Mouse (Mus musculus): ENCODE data around the gene Golga2. TPM values are rescaled to one million over a fixed set of nuclear protein-coding genes. Genes with fewer than 3 reads are reported as not detected.

The Golga2 gene
- polyA plus RNA-seq, 1 experiment: 74.0 TPM

DNA sequence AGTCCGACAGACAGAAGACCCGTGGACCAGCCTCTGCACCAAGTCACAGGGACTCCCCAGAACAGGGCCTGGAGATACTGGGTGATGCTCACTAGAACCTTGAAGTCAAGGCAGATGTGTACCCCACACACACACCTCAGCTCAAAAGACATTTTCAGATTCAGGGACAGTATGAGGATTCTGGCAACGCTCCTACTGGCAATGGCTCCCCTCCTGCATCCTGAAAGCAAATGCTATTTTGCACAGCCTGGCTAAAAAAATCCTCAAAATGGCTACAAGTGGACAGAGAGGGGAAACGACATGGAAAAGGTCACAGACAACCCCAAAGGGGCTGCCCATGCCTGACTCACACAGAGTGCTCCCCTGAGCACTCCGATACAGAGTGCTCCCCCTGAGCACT is 45.0 kb downstream of the Golga2 start:
- Histone ChIP-seq H3K27me3 (ENCODE audit: control insufficient read depth, insufficient read depth, low read length) (no peaks in the 10 kb centered on the region), H3K27ac (ENCODE audit: insufficient read depth, low read length) (peak overlapping the region; percentile 62), H3K4me1 (ENCODE audit: control insufficient read depth, insufficient read depth, low read length) (peaks cover 47% of the 10 kb centered on the region), H3K4me3 (replicated peaks; ENCODE audit: insufficient read depth, low read depth, low read length) (no peak overlapping the region)
- peak in 1 of 2 experiments; percentile 56 for DNase-seq
- TF ChIP-seq CTCF (IDR thresholded peaks at IDR 0.05; ENCODE audit: borderline replicate concordance, insufficient read depth, low read depth, low read length) (no peak), POLR2A (IDR thresholded peaks at IDR 0.05; ENCODE audit: borderline replicate concordance, insufficient read depth, low read length) (no peak)
- 27% methylated on average over 5 of the region's 5 CpGs for WGBS

DNA sequence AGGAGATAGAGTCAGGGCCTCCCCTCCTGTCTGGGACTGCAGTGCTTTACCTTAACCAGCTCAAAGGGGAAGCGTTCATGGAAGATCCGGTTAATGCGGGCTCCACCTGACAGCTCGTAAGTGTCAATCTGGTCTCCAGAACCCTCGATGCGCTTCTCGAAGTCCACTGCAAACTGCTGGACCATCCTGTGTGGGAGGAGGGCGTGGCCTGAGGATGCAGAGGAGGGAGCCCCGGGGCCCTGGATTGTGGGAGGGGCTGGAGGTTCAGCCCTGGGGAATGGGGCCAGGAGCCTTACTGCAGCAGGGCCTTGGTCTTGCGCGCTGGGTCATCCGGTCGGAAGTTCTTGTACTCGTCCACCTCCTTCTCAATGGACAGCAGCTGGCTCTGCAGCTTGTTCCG is 48.7 kb downstream of the Golga2 start:
- Histone ChIP-seq H3K4me1 (ENCODE audit: control insufficient read depth, insufficient read depth, low read length) (peaks cover 41% of the 10 kb centered on the region), H3K27me3 (ENCODE audit: control insufficient read depth, insufficient read depth, low read length) (no peaks in the 10 kb centered on the region), H3K4me3 (replicated peaks; ENCODE audit: insufficient read depth, low read depth, low read length) (no peak overlapping the region), H3K27ac (ENCODE audit: insufficient read depth, low read length) (no peak overlapping the region)
- TF ChIP-seq CTCF (IDR thresholded peaks at IDR 0.05; ENCODE audit: borderline replicate concordance, insufficient read depth, low read depth, low read length) (no peak), POLR2A (IDR thresholded peaks at IDR 0.05; ENCODE audit: borderline replicate concordance, insufficient read depth, low read length) (no peak)
- 56% methylated on average over 15 of the region's 15 CpGs for WGBS
- no peak for DNase-seq

- TF ChIP-seq POLR2A (IDR thresholded peaks at IDR 0.05; ENCODE audit: borderline replicate concordance, insufficient read depth, low read length) (no peak), CTCF (IDR thresholded peaks at IDR 0.05; ENCODE audit: borderline replicate concordance, insufficient read depth, low read depth, low read length) (no peak)
- peak in 1 of 2 experiments; percentile 49 for DNase-seq
- Histone ChIP-seq H3K27me3 (ENCODE audit: control insufficient read depth, insufficient read depth, low read length) (no peaks in the 10 kb centered on the region), H3K4me3 (replicated peaks; ENCODE audit: insufficient read depth, low read depth, low read length) (no peak overlapping the region), H3K4me1 (ENCODE audit: control insufficient read depth, insufficient read depth, low read length) (peaks cover 61% of the 10 kb centered on the region), H3K27ac (ENCODE audit: insufficient read depth, low read length) (peak overlapping the region; percentile 92)
- 32% methylated on average over 26 of the region's 26 CpGs for WGBS
These were observed 52.9 kb downstream of the Golga2 start for GRCm38 (mm10) chr2:32339912-32340642.

DNA sequence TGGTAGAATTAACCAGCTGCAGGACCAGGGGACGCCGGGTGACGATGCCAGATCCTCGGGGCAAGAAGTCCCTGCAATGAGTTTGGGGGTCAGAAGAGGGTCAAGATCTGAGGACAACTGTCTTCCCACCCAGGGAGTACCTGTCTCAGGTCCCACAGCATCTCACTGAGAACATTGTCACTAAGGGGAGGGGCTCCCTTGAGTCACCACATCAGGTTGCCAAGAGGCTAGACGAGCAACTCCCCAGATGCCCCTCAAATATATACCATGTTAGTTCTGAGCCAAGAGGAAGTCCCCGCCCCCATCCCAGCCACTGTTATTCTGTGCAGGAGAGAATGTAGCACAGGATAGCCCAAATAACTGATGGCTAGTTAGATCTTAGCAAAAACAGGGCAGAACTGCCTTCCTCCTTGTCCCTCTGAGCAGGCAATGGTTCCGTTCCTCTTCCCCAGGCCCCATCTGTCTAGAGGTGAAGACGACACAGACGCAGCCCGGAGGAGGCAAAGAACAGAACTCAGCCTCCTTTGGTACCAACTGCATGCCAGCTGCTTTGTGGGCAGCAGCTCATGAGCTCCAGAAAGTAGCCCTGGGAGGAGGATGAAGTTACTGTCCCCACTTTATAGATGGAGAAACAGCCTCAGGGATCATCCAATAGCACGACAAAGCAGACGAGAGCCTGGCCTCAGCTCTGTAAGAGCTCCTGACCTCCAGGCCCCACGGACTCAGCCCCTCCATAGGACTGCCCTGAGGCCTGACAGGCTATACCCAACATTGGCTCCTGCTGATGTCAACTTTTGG is 53.9 kb downstream of the Golga2 start:
- peaks cover 59% of the 10 kb centered on the region for H3K4me1 ChIP-seq (ENCODE audit: control insufficient read depth, insufficient read depth, low read length)
- no peaks in the 10 kb centered on the region for H3K27me3 ChIP-seq (ENCODE audit: control insufficient read depth, insufficient read depth, low read length)
- TF ChIP-seq POLR2A (IDR thresholded peaks at IDR 0.05; ENCODE audit: borderline replicate concordance, insufficient read depth, low read length) (no peak), CTCF (IDR thresholded peaks at IDR 0.05; ENCODE audit: borderline replicate concordance, insufficient read depth, low read depth, low read length) (no peak)
- H3K4me3 ChIP-seq (replicated peaks; ENCODE audit: insufficient read depth, low read depth, low read length): no peak overlapping the region
- DNase-seq: peak; percentile 59 to 65
- H3K27ac ChIP-seq (ENCODE audit: insufficient read depth, low read length): peak overlapping the region; percentile 92
- 35% methylated on average over 13 of the region's 13 CpGs for WGBS

- H3K27ac ChIP-seq (ENCODE audit: insufficient read depth, low read length): peak overlapping the region; percentile 92
- no peaks in the 10 kb centered on the region for H3K27me3 ChIP-seq (ENCODE audit: control insufficient read depth, insufficient read depth, low read length)
- H3K4me1 ChIP-seq (ENCODE audit: control insufficient read depth, insufficient read depth, low read length): peaks cover 62% of the 10 kb centered on the region
- peak in 1 of 2 experiments; percentile 66 for DNase-seq
- TF ChIP-seq CTCF (IDR thresholded peaks at IDR 0.05; ENCODE audit: borderline replicate concordance, insufficient read depth, low read depth, low read length): no peak
- TF ChIP-seq POLR2A (IDR thresholded peaks at IDR 0.05; ENCODE audit: borderline replicate concordance, insufficient read depth, low read length): no peak
- no peak overlapping the region for H3K4me3 ChIP-seq (replicated peaks; ENCODE audit: insufficient read depth, low read depth, low read length)
- WGBS: 26% methylated on average over 4 of the region's 4 CpGs
These were observed 54.4 kb downstream of the Golga2 start for GRCm38 (mm10) chr2:32341634-32341939.

GRCm38 (mm10) chr2:32342039-32342438 is 54.9 kb downstream of the Golga2 start:
- peaks cover 67% of the 10 kb centered on the region for H3K4me1 ChIP-seq (ENCODE audit: control insufficient read depth, insufficient read depth, low read length)
- WGBS: 41% methylated on average over 4 of the region's 4 CpGs
- no peak for DNase-seq

DNA sequence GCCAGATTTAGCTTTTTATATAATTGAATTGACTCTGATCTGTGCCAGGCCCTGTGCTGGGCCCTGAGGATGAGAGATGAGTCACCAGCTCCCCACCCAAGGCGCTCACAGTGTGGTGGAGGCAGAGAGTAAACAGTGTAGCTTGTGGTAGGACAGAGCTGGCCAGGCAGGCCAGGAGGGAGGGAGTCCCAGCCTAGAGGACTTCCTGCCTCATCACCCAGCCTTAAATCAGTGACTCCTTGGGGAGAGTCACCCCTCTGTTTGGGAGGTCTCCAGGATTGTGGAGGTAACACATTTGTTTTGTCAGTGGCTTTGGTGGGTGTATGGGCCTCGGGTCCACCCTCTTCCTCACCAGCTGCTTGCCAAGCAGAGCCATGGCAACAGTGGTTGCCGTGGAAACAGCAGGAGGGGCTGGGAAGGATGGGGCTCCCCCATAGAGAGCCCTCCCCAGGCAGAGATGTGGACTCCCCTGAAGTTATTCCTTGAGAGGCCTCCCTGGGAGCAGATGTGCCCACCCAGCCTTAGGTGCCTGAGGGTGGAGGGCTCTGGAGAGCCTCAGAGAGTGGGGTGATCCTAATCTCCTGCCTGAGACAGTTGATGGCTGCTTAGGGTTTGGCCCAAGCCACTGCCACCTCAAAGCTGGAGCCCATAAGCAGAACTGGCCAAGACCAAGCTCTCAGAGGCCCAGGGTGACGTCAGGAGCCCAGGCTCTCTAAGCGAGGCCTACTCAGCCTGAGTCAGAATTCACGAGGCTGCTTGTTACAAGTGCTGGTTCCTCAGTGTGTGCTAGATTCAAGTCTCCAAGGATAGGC is 55.6 kb downstream of the Golga2 start:
- WGBS: 11% methylated on average over 6 of the region's 6 CpGs
- no peak for TF ChIP-seq CTCF (IDR thresholded peaks at IDR 0.05; ENCODE audit: borderline replicate concordance, insufficient read depth, low read depth, low read length)
- peak; percentile 43; the same call in 1 of the 2 replicates for TF ChIP-seq POLR2A (IDR thresholded peaks at IDR 0.05; ENCODE audit: borderline replicate concordance, insufficient read depth, low read length)
- Histone ChIP-seq H3K4me1 (ENCODE audit: control insufficient read depth, insufficient read depth, low read length) (peaks cover 67% of the 10 kb centered on the region), H3K27ac (ENCODE audit: insufficient read depth, low read length) (peak overlapping the region; percentile 92), H3K4me3 (replicated peaks; ENCODE audit: insufficient read depth, low read depth, low read length) (no peak overlapping the region), H3K27me3 (ENCODE audit: control insufficient read depth, insufficient read depth, low read length) (no peaks in the 10 kb centered on the region)
- DNase-seq: peak; percentile 88 to 97

More at GRCm38 (mm10) chr2:32342039-32342438, 54.9 kb downstream of the Golga2 start:
- TF ChIP-seq CTCF (IDR thresholded peaks at IDR 0.05; ENCODE audit: borderline replicate concordance, insufficient read depth, low read depth, low read length) (no peak), POLR2A (IDR thresholded peaks at IDR 0.05; ENCODE audit: borderline replicate concordance, insufficient read depth, low read length) (no peak)
- Histone ChIP-seq H3K27me3 (ENCODE audit: control insufficient read depth, insufficient read depth, low read length) (no peaks in the 10 kb centered on the region), H3K4me3 (replicated peaks; ENCODE audit: insufficient read depth, low read depth, low read length) (no peak overlapping the region), H3K27ac (ENCODE audit: insufficient read depth, low read length) (peak overlapping the region; percentile 92)
